Mouse (Mus musculus): Measurements from ENCODE around the gene Kpna1. TPM values are rescaled to one million over a fixed set of nuclear protein-coding genes. Genes with fewer than 3 reads are reported as not detected.

The Kpna1 gene
- total and polyA plus RNA-seq, 3 experiments, result 24.5 to 34.9 TPM; not detected in 1

GRCm38 (mm10) chr16:36054920-36055319, 76.4 kb downstream of the Kpna1 start:
- Histone ChIP-seq H3K36me3 (ENCODE audit: control insufficient read depth in 1 of 2, insufficient read depth in 2 of 2, low read length in 2 of 2) (peaks cover 0 to 10% of the 10 kb centered on the region in 2 experiments; a peak in 3 of 4 replicates), H3K4me3 (ENCODE audit: control insufficient read depth in 1 of 2, insufficient read depth in 1 of 2, low read depth in 2 of 2, low read length in 2 of 2) (no peak overlapping the region), H3K4me1 (ENCODE audit: control insufficient read depth in 1 of 2, insufficient read depth in 2 of 2, low read length in 2 of 2) (peaks cover 8 to 11% of the 10 kb centered on the region in 2 experiments; a peak in 3 of 4 replicates), H3K79me2 (ENCODE audit: control insufficient read depth, insufficient read depth, low read length, poor library complexity) (no peaks in the 10 kb centered on the region), H3K27ac (ENCODE audit: control insufficient read depth, low read depth, low read length) (no peak overlapping the region), H3K27me3 (ENCODE audit: control insufficient read depth in 1 of 2, insufficient read depth in 2 of 2, low read length in 2 of 2) (no peaks in the 10 kb centered on the region), H3K9me3 (replicated peaks; ENCODE audit: insufficient read depth, low read length) (no peaks in the 10 kb centered on the region), H3K9ac (ENCODE audit: control insufficient read depth, low read depth, low read length, poor library complexity, severe bottlenecking) (no peak overlapping the region)
- TF ChIP-seq POLR2A (IDR thresholded peaks at IDR 0.05; ENCODE audit: control insufficient read depth in 1 of 2, insufficient read depth in 1 of 2, low read depth in 1 of 2, low read length in 2 of 2, poor library complexity in 1 of 2) (no peak), ETS1 (IDR thresholded peaks at IDR 0.05; ENCODE audit: low read depth, low read length) (no peak), MXI1 (IDR thresholded peaks at IDR 0.05; ENCODE audit: low read depth, low read length) (no peak), BHLHE40 (IDR thresholded peaks at IDR 0.05; ENCODE audit: borderline replicate concordance, low read depth, low read length) (no peak), GATA1 (IDR thresholded peaks at IDR 0.05; ENCODE audit: low read depth, low read length) (no peak), MYC (IDR thresholded peaks at IDR 0.05; ENCODE audit: low read depth, low read length) (no peak)
- no peak for DNase-seq (ENCODE audit: low read depth, low spot score)

GRCm38 (mm10) chr16:36056416-36056815, 77.9 kb downstream of the Kpna1 start:
- Histone ChIP-seq H3K4me3 (ENCODE audit: control insufficient read depth in 1 of 2, insufficient read depth in 1 of 2, low read depth in 2 of 2, low read length in 2 of 2) (no peak overlapping the region), H3K27me3 (ENCODE audit: control insufficient read depth in 1 of 2, insufficient read depth in 2 of 2, low read length in 2 of 2) (no peaks in the 10 kb centered on the region), H3K9me3 (replicated peaks; ENCODE audit: insufficient read depth, low read length) (no peaks in the 10 kb centered on the region), H3K79me2 (ENCODE audit: control insufficient read depth, insufficient read depth, low read length, poor library complexity) (no peaks in the 10 kb centered on the region), H3K36me3 (ENCODE audit: control insufficient read depth in 1 of 2, insufficient read depth in 2 of 2, low read length in 2 of 2) (peaks cover 0 to 10% of the 10 kb centered on the region in 2 experiments; a peak in 3 of 4 replicates), H3K4me1 (ENCODE audit: control insufficient read depth in 1 of 2, insufficient read depth in 2 of 2, low read length in 2 of 2) (peaks cover 8 to 11% of the 10 kb centered on the region in 2 experiments; a peak in 3 of 4 replicates), H3K9ac (ENCODE audit: control insufficient read depth, low read depth, low read length, poor library complexity, severe bottlenecking) (no peak overlapping the region), H3K27ac (ENCODE audit: control insufficient read depth, low read depth, low read length) (no peak overlapping the region)
- DNase-seq (ENCODE audit: low read depth, low spot score), result no peak
- TF ChIP-seq MXI1 (IDR thresholded peaks at IDR 0.05; ENCODE audit: low read depth, low read length) (no peak), MYB (IDR thresholded peaks at IDR 0.05; ENCODE audit: low read depth, low read length) (no peak), ETS1 (IDR thresholded peaks at IDR 0.05; ENCODE audit: low read depth, low read length) (no peak), JUND (IDR thresholded peaks at IDR 0.05; ENCODE audit: low read depth, low read length) (no peak), RAD21 (IDR thresholded peaks at IDR 0.05; ENCODE audit: low read depth, low read length) (no peak), ZMIZ1 (IDR thresholded peaks at IDR 0.05; ENCODE audit: low read depth, low read length) (no peak), USF2 (IDR thresholded peaks at IDR 0.05; ENCODE audit: borderline replicate concordance in 1 of 2, insufficient read depth in 1 of 2, low read depth in 1 of 2, low read length in 2 of 2) (no peak), MEF2A (IDR thresholded peaks at IDR 0.05; ENCODE audit: extremely low read depth, insufficient replicate concordance, low read depth, low read length, poor library complexity, severe bottlenecking) (no peak), SIN3A (IDR thresholded peaks at IDR 0.05; ENCODE audit: low read length) (no peak), ZNF384 (IDR thresholded peaks at IDR 0.05; ENCODE audit: low read depth, low read length) (no peak), UBTF (IDR thresholded peaks at IDR 0.05; ENCODE audit: borderline replicate concordance, insufficient read depth, low read depth, low read length) (no peak), ZKSCAN1 (IDR thresholded peaks at IDR 0.05; ENCODE audit: low read depth, low read length) (no peak)
